Mouse (Mus musculus) c-Kit-positive CD71-positive TER-119-negative erythroid progenitor cells, embryonic 14.5 days (primary cell): ENCODE data around the gene Arl15.

Experiments used
- DNase-seq: peaks from one replicate; pipeline ENCODE4 v3.0.0-alpha.2; 2013; ENCODE audit warnings: low read depth

Gene Arl15

DNA sequence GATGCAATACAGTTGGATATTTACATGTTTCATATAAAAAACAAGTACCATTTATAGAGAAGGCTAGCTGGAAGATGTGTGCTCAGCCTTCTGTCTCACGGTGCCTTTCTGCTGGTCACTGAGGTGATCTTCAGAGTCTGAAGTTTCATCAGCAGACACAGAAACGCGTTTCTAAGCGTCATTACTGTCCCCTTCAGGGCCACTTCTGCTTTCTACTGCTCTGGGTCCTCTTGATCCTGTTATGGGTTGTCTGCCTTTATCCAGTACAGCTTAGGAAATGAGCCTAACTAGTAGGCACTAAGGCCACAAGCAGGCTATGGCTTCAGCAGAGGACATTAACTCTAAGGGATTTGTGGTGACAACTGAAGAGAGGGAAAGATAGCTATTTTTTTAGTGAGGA, 5.9 kb downstream of the Arl15 start:
- DNase-seq: no peak

DNA sequence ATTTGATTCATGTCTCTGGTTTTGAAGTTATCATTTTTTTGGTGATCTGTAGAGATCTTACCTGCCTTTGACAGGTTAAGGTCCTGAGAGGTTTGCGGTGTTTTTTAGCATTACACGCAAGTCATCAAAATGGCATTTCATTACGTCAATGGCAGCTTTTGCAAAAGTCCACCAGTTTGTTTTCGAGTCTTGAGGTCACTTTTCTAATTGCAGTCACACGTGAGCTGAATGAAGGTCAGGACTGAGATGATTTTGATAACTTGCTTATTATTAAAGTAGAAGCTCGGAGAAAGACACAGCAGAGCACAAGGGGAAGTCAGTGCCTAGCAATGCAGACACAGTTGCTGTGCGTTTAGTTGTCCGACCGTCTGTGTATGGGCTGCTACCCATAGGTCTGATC, 8.3 kb downstream of the Arl15 start:
- no peak for DNase-seq

DNA sequence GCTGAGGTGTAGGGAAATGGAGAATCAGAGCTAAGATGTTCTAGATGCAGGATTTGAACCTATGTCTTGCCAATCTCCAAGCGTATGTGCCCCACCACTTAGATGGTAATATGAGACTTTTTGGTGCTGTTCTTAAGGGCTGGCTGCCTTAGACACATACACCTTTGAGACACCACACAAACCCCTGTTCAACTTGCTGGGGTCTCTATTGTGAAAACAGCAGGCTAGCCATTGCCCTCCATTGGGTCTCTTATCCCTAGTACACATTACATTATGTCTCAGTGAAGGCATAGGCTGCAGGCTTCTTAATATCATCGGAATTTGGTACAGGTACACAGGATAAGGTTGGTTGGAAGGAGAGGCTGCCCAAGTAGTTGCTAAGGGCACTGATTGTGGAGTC, 16.8 kb downstream of the Arl15 start:
- no peak for DNase-seq

DNA sequence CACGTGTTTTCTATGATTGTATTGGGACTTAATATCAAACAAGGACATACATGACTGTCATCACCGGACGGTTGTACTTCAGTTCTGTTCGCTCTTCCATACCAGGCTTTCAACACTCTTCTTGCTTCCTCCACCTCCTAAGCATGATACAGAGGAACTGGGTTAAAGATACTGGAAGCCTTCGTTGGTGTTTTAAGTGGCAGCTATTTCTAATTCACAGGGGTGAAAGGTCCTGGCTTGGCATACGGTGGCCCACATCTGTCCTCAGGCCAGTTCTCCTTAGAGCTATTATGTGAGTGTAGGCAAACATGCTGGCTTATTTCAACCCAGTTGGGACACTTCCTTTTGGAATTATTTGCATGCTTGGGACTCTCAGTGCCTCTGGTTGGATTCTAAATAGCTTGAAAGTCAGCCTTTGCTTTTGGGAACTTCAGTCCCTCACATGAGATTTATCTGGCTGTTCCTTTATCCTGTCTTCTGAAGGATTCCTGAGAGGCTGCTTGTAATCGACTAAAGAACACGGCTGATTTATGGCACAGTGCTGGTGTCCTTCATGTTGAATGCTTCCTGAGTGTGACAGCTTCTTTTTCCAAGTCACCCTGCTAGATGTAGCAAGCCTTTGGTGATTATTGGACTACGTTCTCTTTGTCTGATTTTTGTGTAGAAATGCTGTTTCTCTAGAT, 17.7 kb downstream of the Arl15 start:
- no peak for DNase-seq

DNA sequence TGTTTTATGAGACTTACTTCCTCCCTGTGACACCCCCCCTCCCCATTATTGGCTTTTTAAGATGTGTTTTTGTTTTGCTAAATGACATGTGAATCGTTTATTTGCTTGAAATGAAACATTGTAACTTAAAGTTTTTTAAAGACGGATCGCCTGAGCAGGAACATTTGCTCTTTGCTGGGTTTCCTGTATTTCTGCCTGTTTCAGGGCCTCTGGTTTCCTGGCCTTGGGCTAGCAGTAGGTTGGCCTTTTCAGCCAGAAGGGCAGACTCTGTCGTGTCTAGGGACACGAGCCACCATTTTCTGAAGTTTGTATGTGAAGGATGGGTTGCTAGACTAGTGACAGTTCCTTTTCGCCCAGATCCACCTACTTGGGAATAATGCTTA, 18.3 kb downstream of the Arl15 start:
- DNase-seq: no peak

DNA sequence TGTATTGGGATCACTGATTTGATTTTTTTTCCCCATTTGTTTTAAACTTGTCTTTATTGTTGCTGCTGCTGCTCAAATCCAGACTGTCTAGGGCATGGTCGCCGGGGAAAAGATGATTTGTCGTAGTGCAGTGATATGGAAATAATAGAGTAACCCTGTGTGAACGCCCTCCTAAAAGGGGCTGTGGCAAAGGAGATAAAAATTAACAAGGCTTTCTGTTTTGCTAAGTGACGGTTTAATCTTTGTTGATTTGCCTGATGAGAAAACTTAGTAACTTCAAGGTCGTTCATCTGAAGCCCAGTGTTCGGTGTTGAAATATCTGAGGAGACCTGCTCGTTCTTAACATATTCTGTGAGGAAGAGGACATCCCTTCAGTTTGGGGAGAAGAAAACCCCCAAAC, 19.8 kb downstream of the Arl15 start:
- no peak for DNase-seq

DNA sequence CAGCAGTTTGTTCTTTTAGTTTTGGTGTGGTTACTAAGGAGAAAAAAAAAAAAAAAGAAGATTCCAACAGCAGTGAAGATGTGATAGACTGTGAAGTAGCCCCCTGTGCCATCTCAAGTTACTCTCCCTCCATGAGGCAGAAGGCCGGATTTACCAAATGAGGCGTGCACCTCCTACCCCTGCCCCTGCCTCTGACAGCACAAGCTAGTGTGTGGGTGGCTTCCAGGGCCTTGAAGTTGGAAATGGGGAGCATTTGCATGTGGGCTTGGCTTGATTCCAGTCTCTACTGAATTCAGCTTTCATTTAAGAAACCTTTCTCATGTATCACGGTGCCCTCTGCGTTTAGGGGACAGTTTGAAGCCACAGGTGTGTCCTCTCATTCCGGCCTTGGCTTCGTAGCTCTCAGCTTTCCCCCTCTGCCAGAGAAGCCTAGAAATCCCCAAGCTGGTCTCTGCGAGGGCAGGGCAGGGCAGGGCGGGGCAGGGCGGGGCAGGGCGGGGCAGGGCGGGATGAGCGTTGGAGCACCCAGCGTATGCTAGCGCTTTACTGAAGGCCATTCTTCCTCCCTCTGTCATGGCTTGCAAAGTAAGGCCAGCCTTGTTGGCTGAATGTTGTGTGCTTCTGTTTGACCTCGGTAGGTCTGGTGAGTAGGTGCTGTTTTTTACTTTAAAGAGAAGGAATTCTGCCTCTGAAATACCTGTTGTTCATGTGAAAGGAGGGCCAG, 21.6 kb downstream of the Arl15 start:
- DNase-seq: no peak

DNA sequence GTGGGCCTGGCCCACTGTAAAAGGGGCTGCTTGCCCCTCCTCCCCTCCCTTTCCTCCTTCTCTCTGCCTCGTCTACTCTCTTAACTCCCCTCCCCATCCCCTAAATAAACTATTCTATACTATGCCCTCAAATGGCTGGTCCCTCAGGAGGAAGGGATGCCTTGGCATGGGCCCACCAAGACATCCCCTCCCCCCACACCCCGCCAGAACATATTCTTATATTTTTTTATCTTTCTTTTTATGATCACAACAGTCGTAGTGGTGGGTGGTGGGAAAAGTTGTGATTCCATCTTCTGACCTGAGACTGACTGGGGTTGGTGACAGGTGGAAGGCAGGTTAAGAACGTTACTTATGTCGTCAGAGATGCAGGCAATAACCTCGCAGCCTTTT, 22.1 kb downstream of the Arl15 start:
- DNase-seq: no peak

DNA sequence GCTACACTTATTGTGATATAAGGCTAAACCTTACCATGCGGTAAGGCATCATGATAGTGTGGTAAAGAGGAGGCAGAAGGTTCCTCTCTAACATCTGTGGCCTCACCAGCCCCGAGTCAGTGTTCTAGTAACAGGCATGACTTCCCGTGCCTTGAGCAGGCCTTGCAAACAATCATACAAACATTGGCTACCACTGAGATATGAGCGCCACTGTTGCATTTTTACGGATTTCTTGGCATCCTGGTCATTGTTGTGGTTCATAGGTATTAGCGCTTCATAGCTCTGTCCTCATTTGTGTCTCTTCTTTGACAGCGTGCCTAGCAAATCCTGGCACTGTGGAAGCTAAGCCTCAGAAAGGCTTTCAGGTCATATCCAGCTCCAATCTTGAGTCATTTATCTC, 24.7 kb downstream of the Arl15 start:
- DNase-seq: no peak

DNA sequence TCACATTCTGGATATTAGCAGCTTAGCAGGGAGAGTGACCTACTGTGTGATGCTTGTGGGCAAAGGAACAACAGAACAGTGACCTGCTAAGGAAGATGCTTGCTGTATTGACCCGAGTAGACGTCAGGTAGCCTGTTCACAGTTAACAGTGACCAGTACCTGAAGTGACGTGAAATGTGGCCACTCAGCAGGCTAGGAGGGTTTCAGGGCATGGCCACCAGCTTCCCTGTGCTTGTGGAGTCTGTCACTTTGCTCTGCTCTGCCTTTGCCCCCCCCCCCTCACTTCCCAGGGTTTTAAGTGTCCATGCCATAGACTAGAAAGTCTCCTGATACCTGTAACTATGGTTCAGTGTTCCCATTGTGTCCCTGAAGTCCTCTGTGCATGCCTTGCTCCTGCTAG, 25.9 kb downstream of the Arl15 start:
- no peak for DNase-seq

DNA sequence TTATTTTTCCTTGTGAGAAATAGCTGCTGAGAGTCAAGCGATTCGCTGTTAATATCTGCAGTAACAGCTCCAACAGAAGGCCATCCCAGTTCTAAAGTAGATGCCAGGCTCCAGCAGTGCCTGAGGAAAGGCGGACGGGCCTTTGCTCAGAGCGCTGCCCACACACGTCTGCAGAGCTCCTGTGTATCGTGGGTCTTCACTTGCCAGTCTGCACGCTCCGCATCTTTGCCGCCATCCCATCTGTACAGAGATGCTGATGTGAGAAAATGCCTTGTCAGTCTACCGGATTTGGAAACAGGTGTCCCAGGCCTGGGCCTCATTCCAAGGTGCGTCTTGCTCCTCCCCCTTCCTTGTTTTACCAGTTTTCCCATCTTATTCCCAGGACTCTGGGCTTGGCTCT, 27.6 kb downstream of the Arl15 start:
- no peak for DNase-seq

DNA sequence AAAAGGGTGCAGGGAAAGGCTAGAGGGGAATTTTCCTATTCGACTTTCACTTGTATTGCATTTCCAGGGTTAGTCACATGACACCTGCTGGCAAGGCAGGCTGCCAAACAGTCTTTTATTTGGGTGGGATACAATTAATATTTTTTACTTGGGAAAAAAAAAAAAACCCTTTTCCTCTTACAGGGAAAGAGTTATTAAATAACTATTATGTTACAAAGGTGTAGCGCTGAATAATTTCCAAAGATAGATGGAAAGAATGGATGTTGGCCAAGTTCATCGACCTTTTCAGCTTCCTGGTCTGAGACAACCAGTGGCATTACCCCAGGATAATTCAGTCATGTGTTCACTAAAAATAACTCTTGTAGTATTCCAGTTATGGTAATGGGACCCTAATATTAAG, 29.7 kb downstream of the Arl15 start:
- DNase-seq: no peak

DNA sequence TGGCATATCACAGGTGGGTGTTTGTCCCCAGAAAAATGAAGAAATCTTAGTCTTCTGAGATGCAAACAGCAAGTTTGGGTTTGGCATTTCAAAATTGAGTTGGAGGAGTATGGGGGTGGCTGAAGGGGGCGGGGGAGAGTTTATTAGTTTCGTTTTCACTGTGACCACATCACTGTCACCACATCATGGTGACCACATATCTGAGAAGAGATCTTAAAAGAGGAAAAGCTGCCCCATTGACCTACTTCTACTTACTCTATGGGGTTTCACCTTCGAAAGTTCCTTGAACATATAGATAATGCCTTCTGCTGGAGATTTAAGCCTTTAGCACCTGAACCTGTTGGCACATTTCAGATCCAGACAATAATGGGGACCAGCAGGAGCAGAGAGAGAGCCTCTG, 34.3 kb downstream of the Arl15 start:
- DNase-seq: no peak

DNA sequence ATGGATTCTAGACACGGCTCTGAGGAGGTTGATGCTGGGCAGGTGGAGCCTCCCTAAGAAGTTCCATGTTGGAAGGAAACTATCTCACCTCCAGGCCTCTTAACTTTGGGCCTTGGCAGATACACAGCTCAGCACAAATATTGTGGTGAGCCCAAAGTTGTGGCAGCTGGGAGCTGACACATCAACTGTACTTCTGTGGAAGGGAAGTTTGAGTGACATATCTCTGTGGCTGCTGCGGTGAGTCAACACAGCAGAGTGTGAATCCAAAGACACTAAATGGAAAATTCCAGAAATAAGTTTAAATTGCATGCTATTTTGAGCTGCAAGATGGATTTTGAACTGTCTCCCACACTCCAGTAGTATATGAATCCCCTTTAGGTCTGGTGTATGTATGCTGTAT, 34.8 kb downstream of the Arl15 start:
- no peak for DNase-seq

DNA sequence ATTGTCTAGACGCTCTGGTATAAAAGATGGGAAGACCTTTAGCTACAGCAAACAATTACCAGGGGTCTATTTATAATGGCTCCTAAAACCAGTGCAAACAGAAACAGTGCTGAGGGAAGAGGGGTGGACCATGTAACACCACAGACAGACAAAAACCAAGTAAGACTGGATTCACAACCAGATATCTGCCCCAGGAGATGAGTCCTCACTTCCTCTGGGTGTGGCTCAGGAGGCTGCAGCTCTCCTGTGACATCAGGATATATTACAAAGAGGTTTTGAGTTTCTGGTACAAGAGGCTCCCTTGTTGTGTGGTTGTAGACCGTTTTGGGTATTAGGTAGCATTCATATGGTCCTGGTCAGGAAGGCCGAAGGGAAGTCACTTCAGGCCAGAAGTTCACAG, 36.5 kb downstream of the Arl15 start:
- DNase-seq: no peak

DNA sequence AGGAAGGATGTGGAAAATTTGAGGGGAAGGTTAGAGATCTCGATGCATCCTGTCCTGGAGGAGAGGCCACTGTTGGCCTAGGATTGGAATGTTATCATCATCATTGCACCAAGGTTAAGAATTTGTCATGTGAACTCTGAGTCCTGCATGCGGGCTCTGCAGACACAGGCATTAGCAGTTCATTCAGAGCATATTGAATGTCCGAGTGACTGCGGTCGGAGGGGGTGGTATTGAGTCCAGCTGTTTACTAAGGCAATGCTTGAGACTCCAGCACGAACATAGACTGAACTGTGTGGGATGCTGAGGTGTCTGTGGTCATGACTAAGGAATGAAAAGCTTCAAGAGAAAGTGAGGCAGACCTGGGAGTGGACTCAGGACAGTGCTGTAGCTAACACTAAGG, 38.6 kb downstream of the Arl15 start:
- DNase-seq: no peak

DNA sequence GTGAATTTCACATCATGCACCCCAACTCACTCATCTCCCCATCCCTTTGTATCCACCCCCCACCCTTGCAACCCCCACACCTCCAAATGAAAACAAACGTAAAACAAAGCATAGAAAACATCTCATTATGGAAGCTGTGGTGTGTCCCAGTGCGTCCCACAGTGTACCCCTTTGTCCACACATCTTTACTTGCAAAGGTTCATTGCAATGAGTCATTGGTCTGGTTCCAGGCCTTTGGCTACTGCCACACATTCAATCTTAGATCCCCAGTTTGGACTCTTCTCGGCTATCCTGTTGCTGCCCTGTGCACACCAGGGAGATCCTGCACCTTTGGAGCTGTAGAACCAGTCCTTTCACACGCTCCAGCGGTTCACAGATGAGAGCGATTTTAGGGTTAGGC, 41.6 kb downstream of the Arl15 start:
- DNase-seq: no peak

DNA sequence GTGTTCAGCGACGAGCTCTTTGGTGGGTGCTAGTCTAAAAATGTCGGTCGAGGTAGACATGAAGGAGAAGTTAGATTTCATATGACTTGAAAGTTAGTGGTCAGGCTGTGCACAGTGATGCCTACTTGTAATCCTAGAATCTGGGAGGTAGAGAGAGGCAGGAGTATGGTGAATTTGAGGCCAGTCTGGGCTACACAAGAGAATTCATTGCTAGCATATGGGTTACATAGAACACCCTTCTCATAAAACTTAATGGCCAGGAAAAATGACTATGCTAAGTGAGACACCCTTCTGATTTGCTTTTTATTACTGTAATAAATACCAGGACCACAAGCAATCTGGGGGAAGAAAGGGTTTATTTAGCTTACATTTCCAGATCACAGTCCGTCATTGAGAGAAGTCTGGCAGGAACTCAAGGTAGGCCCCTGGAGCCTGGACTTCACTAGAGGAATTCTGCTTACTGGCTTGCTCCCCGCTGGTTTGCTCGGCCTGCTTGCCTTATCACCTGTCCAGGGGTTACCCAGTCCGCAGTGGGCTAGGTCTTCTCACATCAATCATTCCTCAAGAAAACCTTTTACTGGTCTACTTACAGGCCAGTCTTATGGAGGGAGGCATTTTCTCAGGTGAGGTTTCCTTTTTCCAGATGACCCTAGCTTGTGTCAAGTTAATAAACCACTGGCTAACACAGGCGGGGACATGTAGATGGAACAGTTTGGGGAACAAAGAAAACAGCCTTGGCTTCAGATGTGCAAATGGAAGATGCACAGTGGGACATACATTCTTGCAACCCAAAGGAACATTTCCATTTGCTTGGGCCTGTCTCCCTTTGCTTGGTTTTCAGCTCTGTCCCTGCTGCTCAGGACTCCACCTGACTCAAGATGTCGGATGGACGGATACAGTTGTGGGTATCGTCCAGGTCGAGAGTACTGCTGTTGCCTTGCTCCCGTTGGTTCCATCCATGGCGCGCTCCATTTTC, 44.6 kb downstream of the Arl15 start:
- no peak for DNase-seq

DNA sequence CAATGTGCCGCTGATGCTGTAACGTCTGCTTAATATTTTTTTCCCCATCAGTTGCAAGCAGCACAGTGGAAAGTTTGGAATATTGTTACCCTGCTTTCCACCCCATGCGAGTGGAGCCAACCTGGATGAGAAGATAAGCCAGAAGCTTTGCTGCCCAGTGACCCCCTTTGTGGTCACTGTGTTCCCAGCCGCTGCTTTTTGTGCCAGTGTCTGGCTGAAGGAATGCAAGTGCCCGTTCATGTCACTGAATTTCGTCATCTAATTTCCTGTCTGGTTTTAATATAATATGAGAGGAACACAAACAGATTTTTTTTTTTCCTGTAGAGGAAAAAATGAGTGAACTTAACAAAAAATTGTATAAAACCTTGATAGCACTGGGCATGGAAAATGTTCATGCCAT, 46.1 kb downstream of the Arl15 start:
- no peak for DNase-seq

DNA sequence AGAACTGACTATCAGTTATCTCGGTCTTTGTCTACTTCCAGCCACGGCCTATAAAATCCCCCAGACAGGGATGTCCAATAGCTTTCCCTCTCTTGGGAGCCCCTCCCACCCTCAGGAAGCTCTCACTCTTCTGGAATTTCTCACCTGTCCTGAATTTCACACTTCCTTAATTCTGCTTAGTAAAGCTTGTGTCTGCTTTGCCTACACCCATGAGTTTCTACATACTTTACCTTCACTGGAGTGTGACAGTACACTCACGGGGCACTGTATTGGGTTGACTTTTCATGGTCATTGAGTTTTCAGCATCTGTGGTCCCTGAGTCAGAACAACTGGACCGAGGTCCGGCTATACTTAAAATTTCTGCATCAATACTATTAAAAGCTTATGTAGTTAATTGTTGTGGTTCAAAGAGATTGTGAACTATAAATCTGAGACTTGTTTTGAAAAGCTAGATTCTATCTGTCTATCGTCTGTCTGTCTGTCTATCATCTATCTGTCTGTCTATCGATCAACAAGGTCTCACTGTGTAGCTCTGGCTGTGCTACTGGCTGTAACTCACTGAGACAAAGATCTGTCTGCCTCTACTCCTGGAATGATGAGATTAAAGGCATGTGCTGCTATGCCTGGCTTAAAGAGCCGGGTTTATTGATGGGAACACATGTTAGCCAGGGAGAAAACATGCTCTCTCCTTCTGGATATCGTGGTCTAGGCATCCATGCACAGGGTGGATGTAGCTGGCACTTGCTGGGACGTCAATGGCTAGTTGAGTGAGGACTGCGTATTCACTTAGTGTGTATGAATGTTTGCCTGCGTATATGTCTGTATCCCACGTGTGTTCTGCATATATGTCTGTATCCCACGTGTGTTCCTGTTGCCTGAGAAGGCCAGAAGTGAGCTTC, 48.4 kb downstream of the Arl15 start:
- DNase-seq: no peak

DNA sequence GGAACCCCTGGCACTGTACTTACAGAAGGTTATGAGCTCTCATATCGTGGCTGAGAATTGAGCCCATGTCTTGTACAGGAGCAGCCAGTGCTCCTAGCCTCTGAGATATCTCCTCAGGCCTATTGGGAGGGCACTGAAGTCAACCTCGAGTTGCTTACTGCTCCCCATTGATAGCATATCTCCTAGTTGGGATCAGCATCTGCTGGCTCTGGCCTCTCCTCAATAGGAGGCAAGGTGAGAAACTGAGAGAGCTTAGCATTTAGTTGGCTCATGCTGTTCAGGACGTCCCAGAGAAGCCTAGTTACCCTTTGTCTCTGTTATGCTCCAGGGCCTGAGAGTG, 49.0 kb downstream of the Arl15 start:
- DNase-seq: no peak

DNA sequence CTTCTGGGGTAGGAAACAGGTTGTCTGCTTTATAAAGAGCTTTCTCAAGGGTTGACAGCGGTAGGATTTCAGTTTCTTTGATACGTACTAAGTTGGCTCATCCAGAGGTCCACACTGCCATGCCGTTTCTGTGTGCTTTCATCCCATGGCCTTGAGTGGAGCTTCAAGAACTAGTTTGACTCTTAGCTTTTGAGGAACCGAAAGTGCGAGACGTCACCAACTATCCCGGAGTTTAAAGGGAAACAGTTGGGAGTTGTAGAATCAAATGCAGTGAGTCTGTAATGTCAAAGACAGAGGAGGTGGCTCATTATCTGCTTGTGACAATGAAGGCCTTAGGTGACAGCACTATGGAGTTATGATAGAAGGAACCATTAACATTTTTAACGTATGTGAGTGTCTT, 49.6 kb downstream of the Arl15 start:
- no peak for DNase-seq
